Comparison of ENCODE assay signal across 9 mouse cellular contexts in genomic region chr12:11391244-11391949, GRCm38 (mm10). TPM values are rescaled to one million over a fixed set of nuclear protein-coding genes. Genes with fewer than 3 reads are reported as not detected.
DNase-seq lines count a peak whose midpoint lies in the region; ATAC-seq and TF ChIP-seq lines count a peak whose summit lies in the region.
"Had no signal": no experiment of that assay in that cellular context is flagged by ENCODE, and none has a peak within 500 bp of the region (broad histone marks: within the 10 kb centered on the region; RNA-seq: fewer than 3 reads in every experiment).

No protein-coding gene starts in this region.

- H3K4me3 ChIP-seq in lung, embryonic 15.5 days = no peak overlapping the region
- H3K4me3 ChIP-seq in lung, adult 2 months (replicated peaks; ENCODE audit: extremely low read depth, low read depth, low read length) = no peak overlapping the region
- H3K4me3 ChIP-seq: midbrain, embryonic 12.5 days had no signal

- no peak overlapping the region for H3K9ac ChIP-seq in lung, embryonic 15.5 days
- H3K9ac ChIP-seq: midbrain, embryonic 12.5 days had no signal

- no peak for TF ChIP-seq POLR2A in lung, adult 2 months (IDR thresholded peaks at IDR 0.05; ENCODE audit: borderline replicate concordance, extremely low read depth, low read depth, low read length)

- no peaks in the 10 kb centered on the region for H3K27me3 ChIP-seq in lung, embryonic 15.5 days
- H3K27me3 ChIP-seq: midbrain, embryonic 12.5 days had no signal

- no peaks in the 10 kb centered on the region for H3K36me3 ChIP-seq in lung, embryonic 15.5 days
- H3K36me3 ChIP-seq: midbrain, embryonic 12.5 days had no signal

- DNase-seq in lung, adult 2 months = no peak
- peak; percentile 78 for DNase-seq in cerebellum, adult 11-12 months
- DNase-seq in fibroblast of lung, adult 2 months (ENCODE audit: low read depth) = peak; percentile 27
- peak; percentile 69 for DNase-seq in kidney, postnatal 14 days
- DNase-seq in skeletal muscle tissue, adult 2 months (ENCODE audit: low read depth, low spot score) = peak; percentile 4
- DNase-seq in thymus, adult 18-20 months = no peak

- TF ChIP-seq CTCF in lung, adult 2 months (IDR thresholded peaks at IDR 0.05; ENCODE audit: insufficient read depth, low read length) = no peak

- no peak overlapping the region for H3K4me2 ChIP-seq in lung, embryonic 15.5 days
- H3K4me2 ChIP-seq: midbrain, embryonic 12.5 days had no signal

- no peaks in the 10 kb centered on the region for H3K9me3 ChIP-seq in lung, embryonic 15.5 days
- H3K9me3 ChIP-seq: midbrain, embryonic 12.5 days had no signal

- peak overlapping the region; percentile 43; the same call in 1 of the 2 replicates for H3K27ac ChIP-seq in lung, embryonic 15.5 days
- H3K27ac ChIP-seq: midbrain, embryonic 12.5 days had no signal

- 22% methylated on average over 7 of the region's 7 CpGs for WGBS in lung, embryonic 15.5 days
- WGBS in lung, adult 2 months = 35% methylated on average over 7 of the region's 7 CpGs

- H3K4me1 ChIP-seq in lung, embryonic 15.5 days = peaks cover 21% of the 10 kb centered on the region
- peaks cover 2% of the 10 kb centered on the region for H3K4me1 ChIP-seq in lung, adult 2 months (ENCODE audit: control insufficient read depth, insufficient read depth, low read length)
- H3K4me1 ChIP-seq: midbrain, embryonic 12.5 days had no signal

- peak; percentile 88 for ATAC-seq in lung, embryonic 15.5 days (ENCODE audit: borderline replicate concordance, extremely low read depth, low FRiP score, low TSS enrichment)
- ATAC-seq in megakaryocyte-erythroid progenitor cell, adult 5-6 weeks (replicated peaks; ENCODE audit: low FRiP score, low TSS enrichment, poor library complexity, severe bottlenecking) = no peak

RNA-seq across cellular contexts. Expression of gene Vsnl1, which starts 45.0 kb away (rescaled TPM):
- 4.1 and 5.9 TPM in 2 replicates for polyA plus RNA-seq in lung, embryonic 15.5 days (2015; fragmentation: Nextera tagmentation; extraction: Ambion mirVana)
- polyA plus RNA-seq in lung, adult 2 months (2012; rRNA removed) = 3.7 and 8.2 TPM in 2 replicates
- not detected in 2 replicates for total RNA-seq in megakaryocyte-erythroid progenitor cell, adult 5-6 weeks (2014; fragmentation: Nextera tagmentation)
- not detected in 2 replicates for total RNA-seq in megakaryocyte-erythroid progenitor cell, adult 5-6 weeks (2017)

Comparison
In these comparisons a context has a peak if more than half of its experiments do, and no peak if none do; other contexts are left out.
1. DNase-seq: peak in cerebellum, adult 11-12 months (single experiment), fibroblast of lung, adult 2 months (single experiment), kidney, postnatal 14 days (single experiment) and skeletal muscle tissue, adult 2 months (single experiment); none in lung, adult 2 months (single experiment) and thymus, adult 18-20 months (0 of 2).